ENCODE assay signal across 27 mouse cellular contexts in genomic region chr2:104854836-104855235, GRCm38 (mm10). TPM values are rescaled to one million over a fixed set of nuclear protein-coding genes. Genes with fewer than 3 reads are reported as not detected.
DNase-seq lines count a peak whose midpoint lies in the region; ATAC-seq and TF ChIP-seq lines count a peak whose summit lies in the region.
"Had no signal": no experiment of that assay in that cellular context is flagged by ENCODE, and none has a peak within 500 bp of the region (broad histone marks: within the 10 kb centered on the region; RNA-seq: fewer than 3 reads in every experiment).

No protein-coding gene starts in this region.

- TF ChIP-seq RAD21 in CH12.LX (IDR thresholded peaks at IDR 0.05; ENCODE audit: low read depth, low read length) = no peak

- no peaks in the 10 kb centered on the region for H3K9me3 ChIP-seq in midbrain, embryonic 14.5 days (ENCODE audit: control insufficient read depth, low read length)
- H3K9me3 ChIP-seq in midbrain, embryonic 10.5 days (replicated peaks) = no peaks in the 10 kb centered on the region
- H3K9me3 ChIP-seq in CH12.LX (replicated peaks; ENCODE audit: low read length) = no peaks in the 10 kb centered on the region
- H3K9me3 ChIP-seq: embryonic facial prominence, embryonic 13.5 days; embryonic facial prominence, embryonic 15.5 days; forebrain, embryonic 10.5 days; forebrain, embryonic 12.5 days; G1E had no signal

- TF ChIP-seq CTCF in CH12.LX (conservative IDR thresholded peaks at IDR 0.05 in 1 of 2, IDR thresholded peaks at IDR 0.05 in 1 of 2; ENCODE audit: low read depth in 2 of 2, low read length in 2 of 2) = no peak

- H3K79me2 ChIP-seq in CH12.LX (replicated peaks; ENCODE audit: control insufficient read depth, extremely low read depth, insufficient read depth, poor library complexity, severe bottlenecking) = no peaks in the 10 kb centered on the region

- TF ChIP-seq EP300 in CH12.LX (IDR thresholded peaks at IDR 0.05; ENCODE audit: low read length) = no peak

- H3K4me2 ChIP-seq in midbrain, embryonic 14.5 days (ENCODE audit: low read length) = no peak overlapping the region
- H3K4me2 ChIP-seq in CH12.LX (ENCODE audit: insufficient read depth, low read depth, poor library complexity, severe bottlenecking) = no peak overlapping the region
- H3K4me2 ChIP-seq: embryonic facial prominence, embryonic 13.5 days; embryonic facial prominence, embryonic 15.5 days; forebrain, embryonic 12.5 days had no signal

- in situ Hi-C loops in CH12.LX (cut with MboI; ENCODE audit: low pct_ligation_motif_present, low pct_unique_long_range_greater_than_20kb, low sequenced_read_pairs) = no loop called here

- DNase-seq in midbrain, embryonic 14.5 days = peak; percentile 11
- DNase-seq in midbrain, embryonic 10.5 days (ENCODE audit: low spot score) = no peak
- DNase-seq in CH12.LX (ENCODE audit: extremely low read depth) (no peak), NIH3T3 (ENCODE audit: low read depth) (peak; percentile 34)
- no peak for DNase-seq in gastrocnemius, postnatal 10 days
- no peak for DNase-seq in testis, postnatal 10 days (ENCODE audit: low spot score)
- DNase-seq: adrenal gland, adult 2 months; adrenal gland, postnatal 10 days; adrenal gland, postnatal 25 days; B cell, adult 2 months; cerebellum, adult 11 months; cerebellum, adult 18-20 months; cerebellum, adult 8-10 months; cerebellum, adult 9-11 months; cerebellum, postnatal 14 days; cerebellum, postnatal 36 days; embryo, embryonic 11 days had no signal

- H3K9ac ChIP-seq in midbrain, embryonic 14.5 days (replicated peaks; ENCODE audit: low read length) = no peak overlapping the region
- no peak overlapping the region for H3K9ac ChIP-seq in CH12.LX (ENCODE audit: insufficient read depth, low read depth)
- H3K9ac ChIP-seq: embryonic facial prominence, embryonic 13.5 days; embryonic facial prominence, embryonic 15.5 days; forebrain, embryonic 12.5 days had no signal

- dilution Hi-C loops in CH12.LX (cut with MboI; ENCODE audit: extremely low pct_ligation_motif_present, extremely low pct_unique_long_range_greater_than_20kb, low sequenced_read_pairs) = no loop called here

- peaks cover 9% of the 10 kb centered on the region; the same call in 1 of the 2 replicates for H3K27me3 ChIP-seq in midbrain, embryonic 14.5 days (ENCODE audit: control insufficient read depth, insufficient read depth, low read length)
- H3K27me3 ChIP-seq in midbrain, embryonic 10.5 days (ENCODE audit: low read depth, poor library complexity, severe bottlenecking) = peaks cover 21% of the 10 kb centered on the region; the same call in 1 of the 2 replicates
- peaks cover 3% of the 10 kb centered on the region for H3K27me3 ChIP-seq in CH12.LX (replicated peaks)

- H3K27ac ChIP-seq in midbrain, embryonic 14.5 days (replicated peaks; ENCODE audit: low read depth, low read length) = no peak overlapping the region
- no peak overlapping the region for H3K27ac ChIP-seq in midbrain, embryonic 10.5 days (replicated peaks)
- H3K27ac ChIP-seq in CH12.LX (ENCODE audit: insufficient read depth, low read depth) = no peak overlapping the region
- H3K27ac ChIP-seq: embryonic facial prominence, embryonic 13.5 days; embryonic facial prominence, embryonic 15.5 days; forebrain, embryonic 10.5 days; forebrain, embryonic 12.5 days had no signal

- no peaks in the 10 kb centered on the region for H3K36me3 ChIP-seq in midbrain, embryonic 14.5 days (ENCODE audit: control insufficient read depth, insufficient read depth, low read length)
- no peaks in the 10 kb centered on the region for H3K36me3 ChIP-seq in midbrain, embryonic 10.5 days
- no peaks in the 10 kb centered on the region for H3K36me3 ChIP-seq in CH12.LX (replicated peaks in 1 of 2; ENCODE audit: control insufficient read depth in 1 of 2, insufficient read depth in 1 of 2, low read length in 1 of 2)
- H3K36me3 ChIP-seq: embryonic facial prominence, embryonic 13.5 days; embryonic facial prominence, embryonic 15.5 days; forebrain, embryonic 10.5 days; forebrain, embryonic 12.5 days; G1E had no signal

- no peak for ATAC-seq in midbrain, embryonic 14.5 days (ENCODE audit: low FRiP score, low TSS enrichment)
- no peak for ATAC-seq in granulocyte monocyte progenitor cell, adult 5-6 weeks (replicated peaks; ENCODE audit: poor library complexity, severe bottlenecking)
- ATAC-seq: CD4-positive, CD25-positive, alpha-beta regulatory T cell, adult 4 months; forebrain, embryonic 14.5 days; forebrain, embryonic 16.5 days had no signal

- 83% methylated on average over 1 of the region's 1 CpGs for WGBS in midbrain, embryonic 14.5 days
- WGBS in midbrain, embryonic 10.5 days = 73% methylated on average over 1 of the region's 1 CpGs

- TF ChIP-seq POLR2A in CH12.LX (IDR thresholded peaks at IDR 0.05; ENCODE audit: low read depth, low read length) = no peak

- H3K4me3 ChIP-seq in midbrain, embryonic 14.5 days (replicated peaks; ENCODE audit: low read depth, low read length) = no peak overlapping the region
- no peak overlapping the region for H3K4me3 ChIP-seq in midbrain, embryonic 10.5 days
- H3K4me3 ChIP-seq in CH12.LX (replicated peaks in 1 of 3; ENCODE audit: low read depth in 2 of 3, low read length in 2 of 3, poor library complexity in 1 of 3) = no peak overlapping the region
- H3K4me3 ChIP-seq: embryonic facial prominence, embryonic 13.5 days; embryonic facial prominence, embryonic 15.5 days; erythroblast, embryonic 14.5 days; forebrain, embryonic 10.5 days; forebrain, embryonic 12.5 days had no signal

- H3K4me1 ChIP-seq in midbrain, embryonic 14.5 days (ENCODE audit: control insufficient read depth, insufficient read depth, low read length) = 0 out of 2 replicates have a peak, but pooled peaks cover 2% of the 10 kb centered on the region
- H3K4me1 ChIP-seq in midbrain, embryonic 10.5 days = peaks cover 2% of the 10 kb centered on the region
- H3K4me1 ChIP-seq in CH12.LX (ENCODE audit: control insufficient read depth in 1 of 2, insufficient read depth in 2 of 2) = peaks cover 3 to 6% of the 10 kb centered on the region in 2 experiments; a peak in 3 of 4 replicates

TF ChIP-seq in CH12.LX, 34 proteins besides CTCF, POLR2A, EP300 and RAD21:
- no peak for TF ChIP-seq PAX5 (IDR thresholded peaks at IDR 0.05; ENCODE audit: low read length)
- peak; percentile 20; the same call in 1 of the 2 replicates for TF ChIP-seq ZNF384 (IDR thresholded peaks at IDR 0.05; ENCODE audit: low read depth, low read length)

RNA-seq across cellular contexts. Expression of gene Prrg4, which starts 5.2 kb away (rescaled TPM):
- 0.11 and 0.61 TPM in 2 replicates for polyA plus RNA-seq in midbrain, embryonic 14.5 days (2014; fragmentation: Nextera tagmentation; extraction: Ambion mirVana)
- polyA plus RNA-seq in midbrain, embryonic 10.5 days (2016; fragmentation: Nextera tagmentation; extraction: Ambion mirVana) = 0.35 and 0.93 TPM in 2 replicates
- total RNA-seq in CH12.LX (2012; rRNA removed) = 18.3 and 21.0 TPM in 2 replicates
- total RNA-seq in CH12.LX (2014; rRNA removed) = 24.4 and 24.7 TPM in 2 replicates
- polyA plus RNA-seq in CH12.LX (2012; ENCODE audit: insufficient read length, low read depth) = 11.0 and 13.9 TPM in 2 replicates
- total RNA-seq in granulocyte monocyte progenitor cell, adult 5-6 weeks (2014; fragmentation: Nextera tagmentation) = 6.1 TPM in 1 of 2 replicates, not detected in the other
- total RNA-seq in granulocyte monocyte progenitor cell, adult 5-6 weeks (2017) = 2.0 and 2.8 TPM in 2 replicates
- 1 to 10 TPM in 1 of 2 experiments, under 1 TPM in 1; 0.77 to 1.1 TPM for total RNA-seq in gastrocnemius, postnatal 10 days (2021)
- polyA plus RNA-seq: erythroblast, embryonic 14.5 days; G1E had no signal

RNA-seq across cellular contexts. Expression of gene Ccdc73, which starts 12.8 kb away (rescaled TPM):
- polyA plus RNA-seq in midbrain, embryonic 14.5 days (2014; fragmentation: Nextera tagmentation; extraction: Ambion mirVana) = 6.7 and 9.1 TPM in 2 replicates
- 4.4 and 5.2 TPM in 2 replicates for polyA plus RNA-seq in midbrain, embryonic 10.5 days (2016; fragmentation: Nextera tagmentation; extraction: Ambion mirVana)
- total RNA-seq in CH12.LX (2012; rRNA removed) (1.8 and 5.1 TPM in 2 replicates), CH12.LX (2014; rRNA removed) (2.2 TPM in 1 of 2 replicates, not detected in the other)
- 0.97 and 2.2 TPM in 2 replicates for polyA plus RNA-seq in CH12.LX (2012; ENCODE audit: insufficient read length, low read depth)
- 16.5 TPM in 1 of 2 replicates, not detected in the other for total RNA-seq in granulocyte monocyte progenitor cell, adult 5-6 weeks (2014; fragmentation: Nextera tagmentation)
- total RNA-seq in granulocyte monocyte progenitor cell, adult 5-6 weeks (2017) = 12.8 and 18.1 TPM in 2 replicates
- 1 to 10 TPM; 3.0 to 4.1 TPM for total RNA-seq in gastrocnemius, postnatal 10 days (2021)
- polyA plus RNA-seq: erythroblast, embryonic 14.5 days had no signal

RNA-seq across cellular contexts. Expression of gene Qser1, which starts 38.3 kb away (rescaled TPM):
- 11.3 and 13.9 TPM in 2 replicates for polyA plus RNA-seq in midbrain, embryonic 14.5 days (2014; fragmentation: Nextera tagmentation; extraction: Ambion mirVana)
- 9.2 and 9.3 TPM in 2 replicates for polyA plus RNA-seq in midbrain, embryonic 10.5 days (2016; fragmentation: Nextera tagmentation; extraction: Ambion mirVana)
- total RNA-seq in CH12.LX (2012; rRNA removed) (3.3 and 3.7 TPM in 2 replicates), CH12.LX (2014; rRNA removed) (6.3 and 6.8 TPM in 2 replicates)
- polyA plus RNA-seq in CH12.LX (2012; ENCODE audit: insufficient read length, low read depth) = 9.5 and 10.2 TPM in 2 replicates
- 44.6 and 49.0 TPM in 2 replicates for total RNA-seq in granulocyte monocyte progenitor cell, adult 5-6 weeks (2014; fragmentation: Nextera tagmentation)
- 14.3 and 15.9 TPM in 2 replicates for total RNA-seq in granulocyte monocyte progenitor cell, adult 5-6 weeks (2017)
- total RNA-seq in gastrocnemius, postnatal 10 days (2021) = 10 to 100 TPM; 27.6 to 29.3 TPM

Comparison
In these comparisons a context has a peak if more than half of its experiments do, and no peak if none do; other contexts are left out.
1. DNase-seq: peak in midbrain, embryonic 14.5 days (single experiment) and NIH3T3 (single experiment); none in midbrain, embryonic 10.5 days (single experiment), CH12.LX (single experiment), gastrocnemius, postnatal 10 days (single experiment) and testis, postnatal 10 days (single experiment).